Mouse (Mus musculus) frontal cortex, postnatal 25 days (tissue): ENCODE measurements around the gene Klhl8.

ENCODE experiments used
- DNase-seq, 2 experiments: peaks; one replicate each; pipeline ENCODE4 v3.0.0; 2022; ENCODE audit warnings: low spot score in 2 of 2

Gene Klhl8

GRCm38 (mm10) chr5:103813997-103814542, 97.0 kb downstream of the Klhl8 start:
- no peak for DNase-seq

- no peak for DNase-seq
These were observed 97.8 kb downstream of the Klhl8 start for GRCm38 (mm10) chr5:103813291-103813690.
